In genomic region chr5:123930508-123930989, GRCm38 (mm10) we compare ENCODE assay signal across 8 mouse cellular contexts. TPM values are rescaled to one million over a fixed set of nuclear protein-coding genes. Genes with fewer than 3 reads are reported as not detected.
A peak's percentile ranks its signal among the peaks of the same experiment; 100 is the strongest.
DNase-seq lines count a peak whose midpoint lies in the region; ATAC-seq and TF ChIP-seq lines count a peak whose summit lies in the region.

TSS of gene Ccdc62 (plus strand) at chr5:123930679.

- H3K9ac ChIP-seq in embryonic facial prominence, embryonic 13.5 days, result peak within 1 kb of the TSS; percentile 95
- peak within 1 kb of the TSS; percentile 97 for H3K9ac ChIP-seq in heart, adult 2 months (ENCODE audit: low read depth, low read length)
- peak within 1 kb of the TSS; percentile 91 for H3K9ac ChIP-seq in limb, embryonic 13.5 days
- peak within 1 kb of the TSS; percentile 97 for H3K9ac ChIP-seq in midbrain, embryonic 16.5 days (ENCODE audit: low read depth, low read length)

- H3K79me2 ChIP-seq in heart, adult 2 months (replicated peaks; ENCODE audit: control insufficient read depth, insufficient read depth, low read length), result no peaks in the 10 kb centered on the region

- intact Hi-C loops in heart, adult 2 months (cut with DNase I), result no loop called here

- H3K4me1 ChIP-seq in embryonic facial prominence, embryonic 13.5 days, result peaks cover 11% of the 10 kb centered on the region
- H3K4me1 ChIP-seq in heart, adult 2 months (ENCODE audit: control insufficient read depth, insufficient read depth, low read length), result peaks cover 2% of the 10 kb centered on the region
- peaks cover 4% of the 10 kb centered on the region for H3K4me1 ChIP-seq in limb, embryonic 13.5 days
- H3K4me1 ChIP-seq in midbrain, embryonic 16.5 days (ENCODE audit: control insufficient read depth, insufficient read depth, low read length), result peaks cover 4% of the 10 kb centered on the region

- peak within 1 kb of the TSS; percentile 72 for H3K4me2 ChIP-seq in embryonic facial prominence, embryonic 13.5 days
- H3K4me2 ChIP-seq in limb, embryonic 13.5 days (replicated peaks), result peak within 1 kb of the TSS; percentile 70
- peak within 1 kb of the TSS; percentile 76 for H3K4me2 ChIP-seq in midbrain, embryonic 16.5 days (ENCODE audit: low read length)

- H3K4me3 ChIP-seq in embryonic facial prominence, embryonic 13.5 days, result peak within 1 kb of the TSS; percentile 71
- peak within 1 kb of the TSS; percentile 96 for H3K4me3 ChIP-seq in heart, adult 2 months
- H3K4me3 ChIP-seq in limb, embryonic 13.5 days, result peak within 1 kb of the TSS; percentile 71
- H3K4me3 ChIP-seq in midbrain, embryonic 16.5 days (ENCODE audit: low read depth, low read length), result peak within 1 kb of the TSS; percentile 86

- no peaks in the 10 kb centered on the region for H3K9me3 ChIP-seq in embryonic facial prominence, embryonic 13.5 days
- no peaks in the 10 kb centered on the region for H3K9me3 ChIP-seq in limb, embryonic 13.5 days
- H3K9me3 ChIP-seq in midbrain, embryonic 16.5 days (replicated peaks; ENCODE audit: control insufficient read depth, low read length, poor library complexity, severe bottlenecking), result no peaks in the 10 kb centered on the region

- peak within 1 kb of the TSS; percentile 86 for H3K27ac ChIP-seq in embryonic facial prominence, embryonic 13.5 days
- H3K27ac ChIP-seq in heart, adult 2 months, result peak within 1 kb of the TSS; percentile 98
- peak within 1 kb of the TSS; percentile 85 for H3K27ac ChIP-seq in limb, embryonic 13.5 days
- H3K27ac ChIP-seq in midbrain, embryonic 16.5 days (ENCODE audit: low read length), result peak within 1 kb of the TSS; percentile 88

- TF ChIP-seq CTCF in heart, adult 2 months (IDR thresholded peaks at IDR 0.05), result no peak

- peak; percentile 94 for DNase-seq in 3134 (ENCODE audit: extremely low read depth, insufficient read length, low spot score)
- DNase-seq in adrenal gland, postnatal 36 days, result peak; percentile 95 to 97
- DNase-seq in heart, adult 2 months, result peak; percentile 93 to 95
- DNase-seq in kidney, adult 8-10 months, result peak; percentile 91 to 92
- DNase-seq in spleen, postnatal 10 days (ENCODE audit: low spot score in 2 of 2), result peak; percentile 89 to 97

- TF ChIP-seq POLR2A in heart, adult 2 months (IDR thresholded peaks at IDR 0.05; ENCODE audit: insufficient read depth, low read depth, low read length), result peak; percentile 98

- ATAC-seq in embryonic facial prominence, embryonic 13.5 days (ENCODE audit: insufficient number of reproducible peaks, insufficient read depth, low FRiP score, low TSS enrichment, low read depth), result peak; percentile 95
- peak; percentile 98 for ATAC-seq in limb, embryonic 13.5 days (ENCODE audit: low FRiP score, low read depth)
- ATAC-seq in midbrain, embryonic 16.5 days, result peak; percentile 99

- peak; percentile 43; the same call in 1 of the 2 replicates for TF ChIP-seq EP300 in heart, adult 2 months (IDR thresholded peaks at IDR 0.05; ENCODE audit: insufficient read depth, low read depth, low read length)

- H3K27me3 ChIP-seq in embryonic facial prominence, embryonic 13.5 days, result no peaks in the 10 kb centered on the region
- no peaks in the 10 kb centered on the region for H3K27me3 ChIP-seq in heart, adult 2 months (ENCODE audit: control insufficient read depth, insufficient read depth, low read length)
- no peaks in the 10 kb centered on the region for H3K27me3 ChIP-seq in limb, embryonic 13.5 days
- no peaks in the 10 kb centered on the region for H3K27me3 ChIP-seq in midbrain, embryonic 16.5 days (ENCODE audit: control insufficient read depth, insufficient read depth, low read depth, low read length)

- under 1% methylated on average over 56 of the region's 56 CpGs for WGBS in embryonic facial prominence, embryonic 13.5 days
- WGBS in heart, adult 2 months, result under 1% methylated on average over 56 of the region's 56 CpGs
- under 1% methylated on average over 56 of the region's 56 CpGs for WGBS in limb, embryonic 13.5 days
- WGBS in midbrain, embryonic 16.5 days, result under 1% methylated on average over 56 of the region's 56 CpGs

- H3K36me3 ChIP-seq in embryonic facial prominence, embryonic 13.5 days, result peaks cover 37% of the 10 kb centered on the region
- H3K36me3 ChIP-seq in heart, adult 2 months (ENCODE audit: control insufficient read depth, insufficient read depth, low read length), result no peaks in the 10 kb centered on the region; the same call in 1 of the 2 replicates
- H3K36me3 ChIP-seq in limb, embryonic 13.5 days, result peaks cover 39% of the 10 kb centered on the region
- peaks cover 16% of the 10 kb centered on the region for H3K36me3 ChIP-seq in midbrain, embryonic 16.5 days (ENCODE audit: control insufficient read depth, insufficient read depth, low read length)

RNA-seq across cellular contexts. Expression of gene Ccdc62, which starts in this region (rescaled TPM):
- total RNA-seq in adrenal gland, postnatal 36 days (2021), result 1 to 10 TPM; 2.9 to 3.3 TPM
- polyA plus RNA-seq in embryonic facial prominence, embryonic 13.5 days (2015; fragmentation: Nextera tagmentation; extraction: Ambion mirVana), result 8.6 and 9.5 TPM in 2 replicates
- total RNA-seq in heart, adult 2 months (2021), result 1 to 10 TPM; 1.9 to 2.5 TPM
- polyA plus RNA-seq in heart, adult 2 months (2012; rRNA removed), result 2.0 and 3.7 TPM in 2 replicates
- polyA plus RNA-seq in limb, embryonic 13.5 days (2015; fragmentation: Nextera tagmentation; extraction: Ambion mirVana), result 7.0 and 7.4 TPM in 2 replicates
- 4.2 and 4.9 TPM in 2 replicates for polyA plus RNA-seq in midbrain, embryonic 16.5 days (2015; fragmentation: Nextera tagmentation; extraction: Ambion mirVana)

Comparison
In these comparisons a context has a peak if more than half of its experiments do, and no peak if none do; other contexts are left out.
1. Peak in every context shown above with its lines: DNase-seq, ATAC-seq, H3K4me3 ChIP-seq and H3K27ac ChIP-seq.